Mouse (Mus musculus) heart, postnatal 36 days (tissue): ENCODE measurements around the gene Scaf11. TPM values are rescaled to one million over a fixed set of nuclear protein-coding genes. Genes with fewer than 3 reads are reported as not detected.
"Not testable (repeated sequence)": the region's sequence is repeated elsewhere in the genome, so short reads cannot be mapped to it uniquely, and the experiment has no call there.

Experiments
- DNase-seq, 2 experiments: peaks; one replicate each; pipeline ENCODE4 v3.0.0; 2021 to 2022
- intact Hi-C: fragments of 180-260 bp; cut with DNase I; formaldehyde crosslinking; loops from one replicate; pipeline ENCODE4 v1.15.1; 2025
- total RNA-seq, 2 experiments: library from RNA; stranded (reverse); gene quantifications; 2 replicates each; pipeline ENCODE4 v1.2.3; 2021

Gene Scaf11
- 10 to 100 TPM; 47.0 to 54.8 TPM for total RNA-seq

DNA sequence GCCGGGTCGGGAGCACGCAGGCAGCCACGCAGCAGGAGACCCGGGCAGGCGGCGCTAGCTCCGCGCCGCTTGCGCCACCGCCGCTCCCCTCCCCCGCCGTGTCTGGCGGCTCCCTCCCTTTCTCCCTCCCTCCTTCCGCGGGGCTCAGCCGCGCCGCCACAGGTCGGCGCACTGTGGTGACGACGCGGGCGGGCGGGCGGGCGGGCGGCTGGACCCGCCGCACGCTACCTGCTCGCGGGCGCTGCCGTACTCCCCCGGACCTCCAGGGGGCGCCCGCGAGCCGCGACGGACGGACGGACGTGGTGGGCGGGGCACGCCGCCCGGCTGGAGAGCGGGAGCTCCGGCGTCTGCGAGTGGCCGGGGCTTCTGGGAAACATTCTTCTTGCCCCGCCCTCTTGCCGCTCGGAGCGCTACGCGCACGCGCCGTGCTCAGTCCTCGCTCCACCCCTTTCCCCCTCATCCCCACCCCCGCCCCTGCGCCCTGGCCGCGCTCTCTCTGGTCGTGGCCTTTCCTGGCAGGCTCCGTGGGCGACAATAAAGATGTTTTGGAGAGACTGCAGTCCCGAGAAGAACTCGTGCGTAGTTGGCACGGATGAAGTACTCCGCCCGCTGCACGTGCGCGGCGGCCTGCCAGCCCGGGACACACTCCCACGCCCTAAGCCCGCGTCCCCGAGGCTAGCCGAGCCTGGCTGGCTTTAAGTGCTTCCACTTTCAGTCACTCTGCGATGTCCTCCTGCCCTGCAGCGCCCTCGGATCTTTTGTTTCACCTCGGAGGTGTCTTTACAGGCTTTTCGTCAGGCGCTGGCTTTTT, at the start of gene Scaf11:
Scaf11 (minus strand) TSS at position 114 of the 811 bp plus-strand sequence.
- intact Hi-C loops = loop anchor here (2.0 kb wide), 1 partner anchor 176 kb away; no protein-coding TSS in a partner anchor

DNA sequence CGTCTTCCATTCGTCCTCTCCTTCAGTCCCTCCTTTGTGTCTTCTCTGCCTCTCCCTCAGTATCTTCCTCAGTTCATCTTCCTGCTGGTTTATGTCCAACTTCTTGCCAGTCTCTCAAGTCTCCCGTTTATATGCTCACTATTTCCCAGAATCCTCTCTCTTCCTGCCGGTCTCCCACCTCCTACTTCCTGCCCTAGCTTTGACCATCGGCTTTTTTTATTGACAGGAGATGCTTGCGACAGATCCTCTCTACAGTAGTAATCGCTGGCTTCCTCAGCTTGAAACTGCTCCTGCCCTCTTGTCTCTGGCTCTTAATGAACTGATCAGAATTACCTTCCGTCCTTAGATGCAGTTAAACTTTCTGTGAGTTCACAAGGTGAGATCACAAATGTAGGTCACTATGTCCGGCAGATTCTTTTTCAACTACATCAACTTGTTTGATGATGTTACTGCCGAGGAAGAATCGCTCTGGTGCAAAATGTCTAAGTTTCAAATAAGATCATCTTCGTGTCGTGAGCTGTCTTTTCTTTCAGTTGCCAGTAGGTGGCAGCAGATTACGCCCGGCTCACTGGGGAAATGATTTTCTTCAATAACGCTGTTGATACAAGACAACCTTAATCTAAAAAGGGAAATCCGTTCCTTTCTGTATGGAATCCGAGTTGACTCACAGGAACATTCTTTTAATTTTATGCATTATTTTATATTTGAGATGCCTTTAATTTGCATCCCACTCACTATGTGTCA, 46.6 kb upstream of the Scaf11 start:
- intact Hi-C loops = no loop called here
- peak; percentile 52 to 55 for DNase-seq

More for the DNA sequence above, at the start of gene Scaf11:
- peak; percentile 95 to 97 for DNase-seq

DNA sequence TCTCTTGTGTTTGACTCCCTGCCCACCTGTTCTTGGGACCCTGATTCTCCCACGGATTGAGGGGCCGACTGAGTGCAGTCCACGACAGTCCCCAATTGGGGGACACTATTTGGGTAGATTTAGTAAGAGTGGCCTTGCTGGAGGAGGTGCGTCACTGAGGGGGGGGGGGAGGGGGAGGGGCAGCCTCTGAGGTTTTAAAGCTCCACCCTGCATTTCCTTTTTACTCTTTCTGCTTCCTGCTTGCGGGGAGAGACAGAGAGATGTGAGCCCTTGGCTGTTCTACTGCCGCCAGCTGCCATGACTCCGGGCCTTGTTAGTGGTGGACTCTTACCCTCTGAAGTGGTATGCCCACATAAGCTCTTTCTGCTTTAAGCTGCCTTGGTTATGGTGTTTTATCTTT, 37.0 kb upstream of the Scaf11 start:
- DNase-seq = no peak

DNA sequence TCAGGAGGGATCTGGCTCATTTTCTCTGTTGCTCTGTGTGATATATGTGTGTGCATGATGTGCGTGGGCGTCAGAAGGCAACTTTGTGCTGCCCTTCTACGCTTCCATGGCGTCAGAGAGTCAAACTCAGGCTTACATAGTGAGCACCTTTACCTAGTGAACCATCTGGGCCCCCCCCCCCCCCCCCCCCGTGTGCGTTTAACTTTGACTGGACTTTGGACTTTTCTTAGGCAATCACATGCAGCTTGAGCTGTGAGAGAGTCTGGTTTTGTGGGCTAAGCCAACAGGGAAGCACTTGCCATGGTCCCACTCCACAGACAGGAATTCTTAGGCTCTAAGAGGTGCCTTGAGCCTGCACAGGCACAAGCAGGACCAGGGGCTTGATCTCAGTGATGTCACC, 33.6 kb upstream of the Scaf11 start:
- no peak for DNase-seq
- intact Hi-C loops = no loop called here

More for the DNA sequence above, 37.0 kb upstream of the Scaf11 start:
- intact Hi-C loops = no loop called here

DNA sequence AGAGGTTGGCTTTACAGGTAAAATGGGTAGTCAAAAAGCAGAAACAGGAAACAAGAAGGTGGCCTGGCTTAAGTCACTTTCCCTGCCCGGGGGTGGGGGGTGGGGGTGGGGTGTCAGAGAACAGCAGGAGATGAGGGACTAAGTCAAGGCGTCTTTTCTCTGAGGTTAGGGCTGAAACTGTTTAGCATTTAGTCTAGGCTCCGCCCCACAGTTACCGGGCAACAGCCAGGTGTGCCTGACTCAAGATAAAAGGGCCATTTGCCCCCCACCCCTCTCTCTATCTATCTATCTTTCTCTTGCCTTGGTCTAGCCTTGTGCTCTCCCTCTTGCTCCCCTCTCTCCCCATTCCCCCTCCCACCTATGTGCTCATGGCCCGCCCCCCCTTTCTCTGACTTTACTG, 32.9 kb upstream of the Scaf11 start:
- intact Hi-C loops = no loop called here
- no peak for DNase-seq

DNA sequence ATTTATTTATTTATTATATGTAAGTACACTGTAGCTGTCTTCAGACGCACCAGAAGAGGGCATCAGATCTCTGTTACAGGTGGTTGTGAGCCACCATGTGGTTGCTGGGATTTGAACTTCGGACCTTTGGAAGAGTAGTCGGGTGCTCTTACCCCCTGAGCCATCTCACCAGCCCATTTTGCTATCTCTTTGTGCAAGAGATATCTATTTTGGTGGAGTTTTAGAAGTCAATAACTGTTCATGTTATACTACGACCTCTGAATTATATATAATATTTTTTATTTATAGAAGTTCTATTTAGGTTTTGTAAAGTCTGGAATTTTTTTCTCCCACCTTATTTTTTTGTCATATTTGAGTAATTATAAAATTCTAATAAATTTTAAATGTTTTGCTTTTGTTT, 32.3 kb upstream of the Scaf11 start:
- intact Hi-C loops, DNase-seq: not testable (repeated sequence)

DNA sequence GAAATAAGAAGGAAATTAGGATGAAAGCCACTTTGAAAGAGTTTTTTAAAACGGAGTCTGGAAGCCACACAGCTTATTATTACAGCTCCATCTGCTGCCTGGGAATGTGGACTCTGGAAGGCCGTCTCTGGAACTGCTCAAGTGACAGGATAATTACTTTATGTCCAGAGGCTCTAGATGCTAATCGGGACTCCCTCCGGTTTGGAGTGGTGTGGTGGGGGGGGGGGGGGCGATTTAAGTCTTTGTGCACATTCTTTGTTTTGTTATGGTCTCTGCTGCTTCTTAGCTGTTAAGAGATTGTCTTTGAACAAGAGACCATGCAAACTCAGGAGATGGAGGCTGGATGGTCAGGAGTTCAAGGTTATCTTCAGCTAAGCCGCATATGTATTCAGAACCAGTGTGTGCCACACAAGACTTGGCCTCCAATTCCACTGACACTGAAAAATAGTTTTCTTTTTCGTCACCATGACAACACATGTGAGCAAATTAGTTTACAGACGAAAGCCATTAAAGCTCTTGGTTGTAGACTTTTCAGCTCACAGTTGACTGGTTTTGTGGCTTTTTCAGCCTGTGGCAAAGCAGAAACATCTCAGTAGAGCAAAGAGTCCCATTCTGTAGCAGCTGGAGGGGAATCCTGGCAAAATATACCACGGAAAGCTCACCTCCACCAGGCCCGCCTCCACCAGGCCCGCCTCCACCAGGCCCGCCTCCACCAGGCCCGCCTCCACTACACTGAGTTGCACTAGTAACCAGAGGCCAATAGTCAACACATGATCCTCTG, 31.4 kb upstream of the Scaf11 start:
- no peak for DNase-seq
- intact Hi-C loops = no loop called here

DNA sequence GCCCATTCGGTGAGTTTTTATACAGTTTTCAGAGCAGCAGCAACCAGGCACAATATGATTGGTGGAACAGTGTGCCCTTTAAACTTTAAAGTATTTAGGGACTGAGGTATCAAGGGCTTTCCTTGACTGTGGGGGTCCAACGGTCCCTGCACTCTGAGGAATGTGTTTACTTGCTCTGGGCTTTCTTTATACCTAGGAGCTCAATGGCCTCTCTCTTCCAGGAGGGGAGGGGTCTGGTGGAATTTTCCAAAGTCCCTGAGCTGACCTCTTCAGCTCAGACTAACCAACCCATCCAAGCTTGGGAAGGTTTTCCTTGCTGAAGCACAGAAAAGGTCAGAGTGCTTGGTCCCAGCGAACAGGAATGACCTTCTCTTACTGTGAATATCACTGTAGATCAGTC, 30.8 kb upstream of the Scaf11 start:
- DNase-seq = no peak
- intact Hi-C loops = no loop called here

DNA sequence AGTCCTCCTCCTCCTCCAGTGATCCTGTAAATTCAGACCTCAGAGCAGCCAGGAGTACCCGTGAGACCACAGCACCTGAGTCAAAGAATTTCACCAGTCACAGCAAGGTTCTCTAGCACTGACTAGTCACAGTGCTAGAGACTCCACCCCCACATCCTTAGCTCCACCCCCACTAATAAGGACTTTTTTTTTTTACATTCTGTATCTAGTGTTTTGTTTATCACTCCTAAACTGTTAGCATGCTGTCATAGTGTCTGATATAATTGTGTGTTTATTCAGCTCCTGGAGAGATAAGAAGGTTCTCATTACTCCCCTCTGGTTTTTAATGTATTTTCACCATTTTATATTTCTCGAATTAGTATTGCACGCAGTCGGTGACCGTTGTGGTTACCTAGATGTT, 29.5 kb upstream of the Scaf11 start:
- no peak for DNase-seq
- intact Hi-C loops = no loop called here

DNA sequence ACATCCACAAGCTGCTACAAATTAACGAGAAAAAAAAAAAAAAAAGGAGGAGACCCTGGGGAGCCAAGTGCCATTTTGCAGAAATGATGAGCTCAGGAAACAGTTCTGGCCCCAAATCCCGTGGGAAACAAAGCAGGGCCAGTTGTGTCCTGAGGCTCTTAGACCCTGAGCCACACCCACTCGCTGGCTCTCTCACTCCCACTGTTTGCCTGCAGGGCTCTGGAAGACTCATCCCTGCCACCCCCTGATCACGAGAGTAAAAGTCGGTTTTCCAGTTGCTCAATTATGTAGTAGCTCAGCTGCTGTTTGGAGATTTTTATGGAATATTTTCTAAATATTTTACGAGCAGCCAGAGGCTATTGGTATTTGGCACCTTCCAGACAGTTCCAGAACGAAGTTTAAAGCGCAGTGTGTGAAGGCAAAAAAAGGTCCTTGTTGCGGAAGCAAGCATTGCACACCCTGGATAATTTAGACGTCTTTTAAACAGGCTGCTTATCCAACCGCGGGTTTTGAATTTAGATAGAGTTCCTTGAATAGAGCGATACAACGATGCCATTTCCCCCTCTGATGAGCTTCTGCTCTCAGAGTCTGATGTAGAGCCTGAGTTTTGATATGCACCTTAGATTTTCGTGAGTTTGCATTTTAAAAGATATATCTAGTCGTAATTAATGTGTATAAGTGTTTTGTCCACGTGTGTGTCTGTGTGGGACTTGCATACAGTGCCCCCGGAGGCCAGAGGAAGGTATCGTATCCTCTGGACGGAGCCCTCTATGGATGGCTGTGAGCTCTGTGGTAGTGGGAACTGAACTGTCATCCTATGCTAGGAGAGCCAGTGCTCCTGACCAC, 28.5 kb upstream of the Scaf11 start:
- DNase-seq = no peak
- intact Hi-C loops = no loop called here

DNA sequence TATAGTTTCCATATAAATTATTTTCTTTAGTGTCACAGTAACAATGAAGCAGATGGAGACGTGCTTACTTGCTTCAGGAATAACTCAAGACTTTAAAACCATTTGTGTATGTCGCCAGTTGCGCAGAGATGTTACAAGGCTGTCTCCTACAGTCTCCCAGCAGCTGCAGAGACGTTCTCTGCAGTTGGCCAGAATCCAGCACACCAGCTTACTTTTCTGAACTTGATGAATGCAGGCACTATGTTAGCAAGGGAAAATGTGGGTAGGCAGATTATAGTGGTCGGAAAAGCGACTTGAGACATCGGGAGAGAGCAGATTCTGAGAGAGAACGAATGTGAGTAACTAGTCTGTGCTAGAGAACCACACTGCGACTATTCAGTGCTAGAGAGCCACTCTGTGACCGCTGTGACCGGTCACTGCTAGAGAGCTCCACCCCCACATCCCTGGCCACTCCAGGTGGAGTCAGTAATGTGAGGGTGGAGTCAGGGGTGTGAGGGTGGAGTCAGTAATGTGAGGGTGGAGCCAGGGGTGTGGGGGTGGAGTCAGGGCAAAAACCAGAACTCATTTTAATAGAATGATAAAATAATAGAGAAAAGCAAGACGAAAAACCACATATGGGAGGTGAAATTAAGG, 26.5 kb upstream of the Scaf11 start:
- DNase-seq = no peak
- intact Hi-C loops = no loop called here

DNA sequence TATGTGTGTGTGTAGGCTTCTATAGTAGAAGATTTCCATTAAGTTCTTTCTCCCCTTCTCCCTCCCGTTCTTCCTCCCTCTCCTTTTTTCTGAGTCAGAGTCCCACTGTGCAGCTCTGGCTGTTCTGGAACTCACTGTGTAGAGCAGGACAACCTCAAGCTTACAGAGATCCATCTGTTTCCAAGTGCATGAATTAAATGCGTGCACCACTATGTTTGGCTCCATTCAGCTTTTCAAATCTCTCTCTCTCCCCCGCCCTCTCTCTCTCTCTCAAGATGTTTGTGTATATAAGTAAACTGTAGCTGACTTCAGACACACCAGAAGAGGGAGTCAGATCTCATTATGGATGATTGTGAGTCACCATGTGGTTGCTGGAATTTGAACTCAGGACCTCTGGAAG, 20.2 kb upstream of the Scaf11 start:
- intact Hi-C loops = no loop called here
- DNase-seq = no peak

DNA sequence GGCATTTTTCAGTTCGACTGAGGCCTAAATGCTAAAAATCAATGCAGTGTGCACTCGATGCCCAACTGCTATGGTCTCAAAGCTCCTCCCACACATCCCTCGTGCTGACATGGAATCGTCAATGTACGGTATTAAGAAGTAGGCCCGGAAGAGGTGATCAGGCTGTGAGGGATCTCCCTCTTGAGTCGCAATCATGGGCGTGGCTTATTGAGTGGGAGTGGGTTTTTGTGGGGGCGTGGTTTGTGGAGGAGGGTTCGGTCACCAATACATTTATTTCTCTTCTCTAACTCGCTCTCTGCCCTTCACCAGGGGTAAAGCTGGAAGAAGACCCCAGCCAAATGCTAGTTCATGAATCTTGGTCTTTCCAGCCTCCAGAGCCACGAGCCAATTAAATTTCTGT, 17.4 kb upstream of the Scaf11 start:
- intact Hi-C loops = no loop called here
- no peak for DNase-seq

DNA sequence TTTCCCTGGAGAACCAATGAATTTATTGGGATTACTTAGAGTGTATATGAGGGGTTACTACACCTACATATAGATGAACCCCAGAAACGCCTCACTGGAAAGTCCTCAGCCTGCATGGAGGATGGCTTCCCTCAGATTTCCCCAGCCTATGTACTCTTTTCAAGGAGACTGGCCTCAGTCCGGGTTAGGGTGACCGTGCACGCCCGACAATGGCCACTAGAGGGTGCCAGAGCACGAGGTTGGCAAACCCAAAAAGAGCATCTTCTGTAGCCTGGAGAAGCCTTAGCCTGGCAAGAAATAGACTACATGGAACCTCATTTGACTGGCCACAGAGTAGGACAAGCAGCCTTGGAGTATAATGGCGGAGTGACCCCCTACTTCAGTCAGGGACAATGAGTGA, 15.7 kb upstream of the Scaf11 start:
- intact Hi-C loops = no loop called here
- peak; percentile 89 to 97 for DNase-seq

DNA sequence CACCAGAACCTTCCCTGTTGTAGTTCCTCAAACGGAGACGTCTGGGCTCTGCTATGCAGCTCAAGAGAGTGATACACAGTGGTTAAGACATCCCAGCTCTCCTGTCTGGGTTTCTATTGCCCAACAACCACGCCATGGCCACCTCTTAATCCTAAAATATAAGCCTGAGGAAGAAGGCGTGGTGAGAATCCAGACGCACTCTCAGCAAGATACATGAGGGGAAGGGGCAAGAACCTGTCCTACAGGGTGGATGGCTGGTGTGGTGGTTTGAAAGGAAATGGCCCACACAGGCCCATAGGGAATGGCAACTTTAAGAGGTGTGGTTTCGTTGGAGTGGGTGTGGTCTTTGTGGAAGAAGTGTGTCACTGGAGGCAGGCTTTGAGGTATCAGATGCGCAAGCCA, 14.9 kb upstream of the Scaf11 start:
- intact Hi-C loops = no loop called here
- no peak for DNase-seq

DNA sequence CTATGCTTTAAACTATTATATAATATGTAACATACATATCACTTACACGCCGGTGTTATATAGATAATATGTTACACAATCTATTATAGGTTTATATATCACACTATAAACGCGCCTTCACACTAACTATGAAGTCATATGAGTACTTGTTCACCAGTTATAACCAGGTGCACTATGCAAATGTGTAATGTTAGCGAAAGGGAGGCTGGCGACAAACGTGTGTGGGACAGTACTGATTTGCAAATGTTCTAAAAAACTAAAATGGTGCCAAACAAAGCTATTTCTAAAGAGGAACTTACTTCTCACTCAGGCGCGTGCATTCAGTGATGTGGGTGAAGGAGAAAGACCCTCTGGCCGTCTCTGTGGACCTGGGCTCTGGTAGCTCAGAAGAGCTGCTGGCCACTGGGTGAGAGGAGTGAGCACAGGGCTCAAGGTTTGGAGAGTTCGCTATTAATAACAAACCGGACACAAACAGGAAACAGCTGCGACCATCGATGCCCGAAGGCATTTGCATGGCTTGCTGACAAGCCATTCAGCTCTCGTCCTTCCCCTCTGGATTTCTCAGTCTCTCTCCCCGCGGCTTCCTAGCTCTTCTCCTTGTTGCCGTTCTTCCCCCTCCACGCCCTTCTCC, 13.8 kb upstream of the Scaf11 start:
- DNase-seq = peak; percentile 34 to 37
- intact Hi-C loops = no loop called here

DNA sequence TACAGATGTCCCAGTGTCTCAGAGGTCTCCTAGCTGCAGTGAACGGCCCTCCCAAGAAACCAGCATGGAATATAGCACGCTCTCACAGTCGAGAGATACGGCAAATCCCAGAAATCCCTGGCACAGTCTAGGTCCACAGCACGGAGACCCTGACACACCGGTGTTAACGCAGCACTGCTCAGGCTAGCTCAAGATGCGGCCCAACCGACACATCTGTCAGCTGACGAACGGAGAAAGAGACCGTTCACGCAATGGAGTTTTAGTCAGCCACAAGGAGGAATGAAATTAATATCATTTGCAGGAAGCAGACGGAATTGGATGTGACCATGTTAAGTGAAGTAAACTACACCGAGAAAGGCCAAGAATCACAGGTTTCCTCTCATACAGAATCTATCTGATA, 13.3 kb upstream of the Scaf11 start:
- intact Hi-C loops = no loop called here
- DNase-seq = no peak

DNA sequence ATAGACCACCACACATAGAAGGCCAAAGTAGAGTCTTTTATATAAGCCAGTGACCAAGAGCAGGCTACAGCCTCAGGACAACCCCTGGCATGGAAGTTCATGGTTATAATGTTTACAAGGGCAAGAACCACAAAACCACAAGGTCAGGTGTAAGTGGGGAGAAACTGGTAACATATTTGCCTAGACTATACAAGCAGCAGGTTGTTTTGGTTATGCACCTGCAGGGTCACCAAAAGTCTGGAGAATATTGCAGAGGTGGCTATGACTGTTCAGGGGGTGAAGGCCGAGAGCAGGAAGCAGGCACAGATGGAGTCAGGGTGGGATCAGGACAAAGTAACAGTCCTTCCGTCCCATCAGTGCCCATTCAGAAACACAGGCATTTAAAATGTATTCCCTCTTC, 7.7 kb upstream of the Scaf11 start:
- intact Hi-C loops = no loop called here
- DNase-seq = no peak

DNA sequence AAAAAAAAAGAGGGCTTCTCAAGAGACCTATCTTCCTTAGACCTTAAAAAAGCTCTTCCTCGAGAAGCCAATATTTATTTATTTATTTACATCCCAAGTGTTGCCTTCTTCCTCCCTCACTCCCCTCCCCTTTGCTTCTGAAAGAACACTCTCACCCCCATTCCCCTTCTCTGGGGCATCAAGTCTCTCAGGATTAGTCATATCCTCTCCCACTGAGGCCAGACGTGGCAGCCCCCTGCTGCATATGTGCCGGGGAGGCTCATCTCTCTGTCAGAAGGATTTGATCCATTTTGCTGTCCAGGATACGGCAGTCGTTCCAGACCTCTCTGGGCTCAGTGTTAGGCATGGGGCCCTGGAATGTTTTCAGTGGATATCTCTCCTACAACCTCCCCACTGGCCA, 7.2 kb upstream of the Scaf11 start:
- intact Hi-C loops = no loop called here

More for the DNA sequence above, 7.2 kb upstream of the Scaf11 start:
- DNase-seq = no peak
